Mouse (Mus musculus) right cerebral cortex, postnatal 4 days (tissue): Measurements from ENCODE around the gene Vamp5.

Source experiments
- DNase-seq: peaks from one replicate; pipeline ENCODE4 v3.0.0-alpha.2; 2022

Gene Vamp5

DNA sequence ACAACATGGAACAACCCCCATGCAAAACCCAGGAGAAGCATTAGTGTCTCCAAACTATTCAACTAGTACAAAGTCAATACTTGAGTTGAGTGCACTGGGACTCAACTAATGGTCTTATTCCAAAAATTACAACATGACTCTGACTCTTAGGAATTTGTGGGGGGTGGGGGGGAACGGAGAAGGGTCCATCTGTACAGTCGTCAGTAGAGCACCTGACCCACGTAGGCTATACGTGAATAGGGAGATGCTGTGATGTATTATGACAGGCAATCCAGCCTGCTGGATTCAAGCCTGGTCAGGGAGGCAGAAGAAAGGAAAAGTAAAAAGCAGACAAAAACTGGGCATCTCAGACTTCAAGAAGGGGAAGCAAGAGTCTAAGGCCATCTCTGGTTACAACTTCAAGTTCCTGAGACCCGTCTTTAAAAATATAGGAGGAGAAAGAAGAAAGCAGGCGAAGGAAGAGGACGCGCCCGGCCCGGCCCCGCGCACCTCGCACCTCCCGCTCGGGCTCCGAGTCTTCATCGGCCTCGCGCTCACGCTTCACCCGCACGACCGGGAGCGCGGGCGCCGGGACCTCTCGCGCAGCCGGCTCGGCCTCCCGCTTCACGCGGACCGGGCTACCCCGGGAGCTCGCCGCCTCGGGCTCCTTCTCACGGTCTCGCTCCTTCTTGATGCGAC lies 35.7 kb downstream of the Vamp5 start:
- no peak for DNase-seq

GRCm38 (mm10) chr6:72340481-72340880 lies 39.8 kb downstream of the Vamp5 start:
- DNase-seq: no peak

DNA sequence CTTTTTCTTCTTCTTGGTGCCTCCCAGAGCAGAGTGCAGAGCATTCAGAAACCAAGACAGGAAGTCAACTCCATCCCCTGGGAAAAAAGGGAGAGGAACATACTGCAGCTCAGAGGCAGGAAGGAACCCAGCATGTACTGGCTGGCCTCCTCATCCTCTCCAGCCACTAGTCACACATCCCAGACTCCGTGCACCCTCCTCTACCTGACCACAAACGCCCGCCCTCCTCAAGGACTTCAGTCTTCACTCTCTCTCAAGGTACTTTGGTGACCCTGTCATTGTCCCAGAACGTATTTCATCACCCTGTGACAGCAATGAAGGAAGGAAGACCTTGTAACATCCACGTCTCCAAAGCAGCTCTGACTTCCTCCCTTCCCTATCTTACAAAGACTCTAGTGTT lies 47.2 kb downstream of the Vamp5 start:
- DNase-seq: no peak

DNA sequence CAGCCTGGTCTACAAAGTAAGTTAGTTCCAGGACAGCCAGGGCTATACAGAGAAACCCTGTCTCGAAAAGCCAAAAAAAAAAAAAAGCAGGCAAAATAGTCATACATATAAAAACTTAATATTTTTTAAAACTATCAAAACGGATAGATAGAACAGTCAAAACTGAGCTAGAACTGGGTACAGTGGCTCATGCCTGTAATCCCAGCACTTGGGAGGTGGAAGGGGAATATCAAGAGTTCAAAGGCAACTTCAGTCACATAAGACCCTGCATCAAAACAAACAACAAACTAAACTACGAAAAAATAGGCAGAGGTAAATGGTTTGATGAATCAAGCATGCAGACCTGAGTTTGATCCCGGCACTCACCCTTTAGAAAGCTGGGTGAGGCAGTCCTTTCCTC lies 50.1 kb downstream of the Vamp5 start:
- no peak for DNase-seq

- DNase-seq: no peak
Observed at GRCm38 (mm10) chr6:72329019-72329418, 51.2 kb downstream of the Vamp5 start.

DNA sequence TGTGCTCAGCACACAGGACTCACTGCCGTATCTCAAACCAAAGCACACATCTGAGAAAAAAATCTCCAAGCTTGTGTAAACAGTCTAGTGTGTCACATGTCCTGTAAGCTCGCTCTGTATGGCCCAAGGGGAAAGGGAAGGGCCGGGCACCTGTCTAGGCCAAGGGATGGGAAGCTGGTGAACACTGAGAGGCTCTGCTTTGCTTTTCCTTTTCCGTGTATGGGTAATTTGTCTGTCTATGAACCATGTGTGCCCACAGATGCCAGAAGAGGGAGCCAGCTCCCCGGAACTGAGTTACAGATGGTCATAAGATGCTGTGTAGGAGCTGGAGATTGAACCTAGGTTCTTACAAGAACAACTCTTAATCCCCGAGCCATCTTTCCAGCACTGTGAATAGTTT lies 54.0 kb downstream of the Vamp5 start:
- DNase-seq: peak; percentile 23

DNA sequence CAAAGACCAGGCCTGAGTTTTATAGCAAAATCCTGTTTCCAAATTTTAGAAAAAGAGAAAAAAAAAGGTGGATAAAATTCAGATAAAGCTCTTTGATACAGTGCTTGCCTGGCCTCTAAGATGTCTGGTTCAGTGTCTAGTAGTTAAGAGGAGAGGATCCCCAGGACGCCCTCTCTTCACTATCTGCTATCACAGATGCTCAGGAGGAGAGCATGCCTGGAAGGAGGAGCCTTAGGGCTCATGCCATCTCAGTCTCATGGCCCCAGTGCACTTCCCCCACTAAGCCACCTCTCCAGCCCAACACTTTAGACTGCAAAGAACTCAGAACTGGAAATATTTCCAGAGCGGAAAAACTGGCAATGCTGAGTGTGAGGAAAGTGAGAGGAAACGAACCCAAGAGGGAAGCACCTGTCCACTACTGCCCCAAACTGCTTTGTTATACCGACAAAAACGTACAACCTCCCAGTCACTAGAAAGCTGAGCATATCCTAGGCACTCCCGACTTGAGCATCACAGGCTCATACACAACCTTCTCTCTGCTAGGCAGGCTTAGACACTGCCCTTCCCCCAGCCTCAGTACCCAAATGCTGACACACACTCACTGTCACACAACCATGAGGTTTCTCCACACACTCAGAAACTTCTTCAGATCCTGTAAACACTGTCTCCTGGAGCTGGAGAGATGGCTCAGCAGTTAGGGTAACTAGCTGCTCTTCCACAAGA lies 56.3 kb downstream of the Vamp5 start:
- no peak for DNase-seq

- DNase-seq: no peak
Observed at GRCm38 (mm10) chr6:72322936-72323335, 57.3 kb downstream of the Vamp5 start.

DNA sequence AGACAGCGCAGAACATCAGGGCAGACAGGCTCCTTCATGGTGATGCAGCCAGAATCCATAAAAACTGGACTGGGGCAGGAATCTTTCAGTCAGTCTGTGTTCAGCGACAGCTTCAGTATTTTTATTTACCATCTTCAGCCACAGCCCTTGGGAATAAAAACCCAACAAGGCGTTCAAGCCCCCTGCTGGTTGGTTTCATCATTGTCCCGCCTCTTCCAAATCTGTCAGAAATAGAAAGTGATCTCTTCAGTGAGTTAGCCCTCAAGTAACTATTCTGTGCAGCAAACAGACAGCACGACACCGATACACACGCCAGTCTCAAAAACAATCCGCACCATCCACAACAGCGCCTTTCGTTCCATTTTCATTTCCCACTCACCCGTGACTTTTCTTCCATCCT lies 61.2 kb downstream of the Vamp5 start:
- peak; percentile 58 for DNase-seq
